Mouse (Mus musculus) mesoderm, embryonic 11.5 days (tissue): ENCODE measurements at regions not wholly inside any gene's neighbourhood (a gene's known extent, or its start where the extent isn't known, plus 50 kb on each side); places are given as distances from the start of the nearest gene placed in this dataset.
"Not testable (repeated sequence)": the region's sequence is repeated elsewhere in the genome, so short reads cannot be mapped to it uniquely, and the experiment has no call there.

Source experiments
- DNase-seq: peaks from one replicate; pipeline ENCODE4 v3.0.0-alpha.2; 2012; ENCODE audit warnings: low read depth, low spot score

GRCm38 (mm10) chrX:17505692-17506091, 66.4 kb downstream of the Fundc1 start:
- DNase-seq, result no peak

- DNase-seq, result not testable (repeated sequence)
These were observed 99.0 kb downstream of the Fundc1 start for GRCm38 (mm10) chrX:17473129-17473528.

GRCm38 (mm10) chrX:17456515-17456914, 115.6 kb downstream of the Fundc1 start:
- peak; percentile 1 for DNase-seq

- no peak for DNase-seq
These were observed 96.0 kb upstream of the Efhc2 start for GRCm38 (mm10) chrX:17415163-17415562.

- DNase-seq, result no peak
These were observed 85.1 kb upstream of the Efhc2 start for GRCm38 (mm10) chrX:17404271-17404670.
